Mouse (Mus musculus): ENCODE measurements at regions not wholly inside any gene's neighbourhood (a gene's known extent, or its start where the extent isn't known, plus 50 kb on each side); places are given as distances from the start of the nearest gene placed in this dataset.

- TF ChIP-seq HCFC1 (IDR thresholded peaks at IDR 0.05; ENCODE audit: borderline replicate concordance, insufficient read depth, low read length) (no peak), MAFK (IDR thresholded peaks at IDR 0.05; ENCODE audit: insufficient read depth, low read depth, low read length) (no peak), ZNF384 (IDR thresholded peaks at IDR 0.05; ENCODE audit: low read depth, low read length) (no peak)
These were observed 366.2 kb downstream of the Pros1 start for GRCm38 (mm10) chr16:63220228-63220879.
